Comparison of ENCODE assay signal across 31 mouse cellular contexts in the genomic region with DNA sequence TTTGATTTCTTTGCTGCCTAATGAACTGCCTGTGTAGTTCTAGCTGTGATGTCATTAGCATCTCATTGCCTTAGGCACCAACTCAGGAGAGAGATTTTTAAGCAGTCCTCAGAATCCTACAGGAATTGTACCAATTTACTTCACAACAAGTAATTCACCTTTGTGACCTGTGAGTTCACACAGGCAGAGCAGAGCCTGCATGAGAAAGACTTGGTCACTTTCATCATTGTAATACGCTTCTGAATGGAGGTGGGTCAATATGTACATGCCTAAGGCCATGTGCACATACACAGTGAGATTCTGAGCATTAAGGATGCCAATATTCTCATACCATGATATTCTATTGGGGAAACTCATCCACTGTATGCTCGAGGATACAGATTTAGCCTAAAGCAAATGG.
DNase-seq lines count a peak whose midpoint lies in the region; ATAC-seq lines count a peak whose summit lies in the region.
"Had no signal": no experiment of that assay in that cellular context is flagged by ENCODE, and none has a peak within 500 bp of the region (broad histone marks: within the 10 kb centered on the region; RNA-seq: fewer than 3 reads in every experiment).

No protein-coding gene starts in this region.

- ATAC-seq in forebrain, embryonic 14.5 days: no peak
- ATAC-seq in forebrain, embryonic 11.5 days (replicated peaks; ENCODE audit: low FRiP score): no peak
- ATAC-seq in hindbrain, embryonic 15.5 days (ENCODE audit: low FRiP score, low read depth): 0 out of 2 replicates have a peak, but pooled peaks have one; percentile 24
- ATAC-seq in hindbrain, embryonic 14.5 days (ENCODE audit: low FRiP score): no peak
- ATAC-seq in midbrain, embryonic 13.5 days: peak; percentile 62
- no peak for ATAC-seq in frontal cortex, adult (ENCODE audit: low TSS enrichment)
- ATAC-seq: forebrain, embryonic 15.5 days; hindbrain, embryonic 16.5 days; intestine, embryonic 15.5 days; Patski had no signal

- H3K4me3 ChIP-seq in forebrain, embryonic 14.5 days (ENCODE audit: low read depth, low read length): no peak overlapping the region
- H3K4me3 ChIP-seq in forebrain, embryonic 11.5 days (ENCODE audit: low read depth, low read length): no peak overlapping the region
- H3K4me3 ChIP-seq in hindbrain, embryonic 15.5 days: no peak overlapping the region
- no peak overlapping the region for H3K4me3 ChIP-seq in hindbrain, embryonic 14.5 days (replicated peaks; ENCODE audit: low read length)
- H3K4me3 ChIP-seq in midbrain, embryonic 13.5 days (replicated peaks): no peak overlapping the region
- H3K4me3 ChIP-seq in midbrain, embryonic 10.5 days: no peak overlapping the region
- H3K4me3 ChIP-seq: embryonic facial prominence, embryonic 10.5 days; embryonic facial prominence, embryonic 13.5 days; erythroblast, embryonic 14.5 days; forebrain, embryonic 15.5 days; gastrocnemius, adult 2 months; heart, embryonic 12.5 days; heart, embryonic 15.5 days; intestine, embryonic 15.5 days had no signal

- H3K4me2 ChIP-seq in forebrain, embryonic 14.5 days (ENCODE audit: low read length): no peak overlapping the region
- H3K4me2 ChIP-seq in forebrain, embryonic 11.5 days (ENCODE audit: low read depth, low read length, severe bottlenecking): no peak overlapping the region
- no peak overlapping the region for H3K4me2 ChIP-seq in hindbrain, embryonic 15.5 days
- H3K4me2 ChIP-seq in hindbrain, embryonic 14.5 days (replicated peaks): no peak overlapping the region
- no peak overlapping the region for H3K4me2 ChIP-seq in midbrain, embryonic 13.5 days (replicated peaks)
- H3K4me2 ChIP-seq: embryonic facial prominence, embryonic 13.5 days; forebrain, embryonic 15.5 days; heart, embryonic 12.5 days; heart, embryonic 15.5 days; intestine, embryonic 15.5 days had no signal

- H3K9ac ChIP-seq in forebrain, embryonic 14.5 days (ENCODE audit: low read length): no peak overlapping the region
- H3K9ac ChIP-seq in forebrain, embryonic 11.5 days (ENCODE audit: low read length): no peak overlapping the region
- H3K9ac ChIP-seq in hindbrain, embryonic 15.5 days: no peak overlapping the region
- no peak overlapping the region for H3K9ac ChIP-seq in hindbrain, embryonic 14.5 days
- no peak overlapping the region for H3K9ac ChIP-seq in midbrain, embryonic 13.5 days (replicated peaks)
- H3K9ac ChIP-seq: embryonic facial prominence, embryonic 13.5 days; forebrain, embryonic 15.5 days; heart, embryonic 12.5 days; heart, embryonic 15.5 days; intestine, embryonic 15.5 days had no signal

- peak; percentile 22 for DNase-seq in forebrain, embryonic 14.5 days (ENCODE audit: low spot score)
- DNase-seq in forebrain, embryonic 11.5 days (ENCODE audit: low spot score): no peak
- no peak for DNase-seq in hindbrain, embryonic 14.5 days (ENCODE audit: low spot score)
- DNase-seq in midbrain, embryonic 10.5 days (ENCODE audit: low spot score): no peak
- DNase-seq in thymus, postnatal 36 days: no peak
- DNase-seq: adrenal gland, postnatal 10 days; adrenal gland, postnatal 36 days; cerebellum, adult 11-12 months; cerebellum, adult 8-10 months; cerebellum, postnatal 10 days; cerebellum, postnatal 36 days; embryo, embryonic 11 days; gastrocnemius, adult 2 months; gastrocnemius, postnatal 14 days; heart, adult 18-20 months; heart, postnatal 10 days; heart, postnatal 4 days had no signal

- WGBS in forebrain, embryonic 14.5 days: 81% methylated on average over 2 of the region's 2 CpGs
- 79% methylated on average over 2 of the region's 2 CpGs for WGBS in forebrain, embryonic 11.5 days
- WGBS in hindbrain, embryonic 15.5 days: 67% methylated on average over 2 of the region's 2 CpGs
- WGBS in hindbrain, embryonic 14.5 days: 65% methylated on average over 2 of the region's 2 CpGs
- 67% methylated on average over 2 of the region's 2 CpGs for WGBS in midbrain, embryonic 13.5 days
- 81% methylated on average over 2 of the region's 2 CpGs for WGBS in midbrain, embryonic 10.5 days

- H3K27me3 ChIP-seq in forebrain, embryonic 14.5 days (replicated peaks; ENCODE audit: control insufficient read depth, insufficient read depth, low read length): no peaks in the 10 kb centered on the region
- H3K27me3 ChIP-seq in forebrain, embryonic 11.5 days (ENCODE audit: control insufficient read depth, insufficient read depth, low read length): no peaks in the 10 kb centered on the region
- no peaks in the 10 kb centered on the region for H3K27me3 ChIP-seq in hindbrain, embryonic 15.5 days
- no peaks in the 10 kb centered on the region for H3K27me3 ChIP-seq in hindbrain, embryonic 14.5 days (ENCODE audit: control insufficient read depth, insufficient read depth, low read length)
- no peaks in the 10 kb centered on the region for H3K27me3 ChIP-seq in midbrain, embryonic 13.5 days
- H3K27me3 ChIP-seq in midbrain, embryonic 10.5 days (ENCODE audit: low read depth, poor library complexity, severe bottlenecking): no peaks in the 10 kb centered on the region
- H3K27me3 ChIP-seq: CH12.LX; embryonic facial prominence, embryonic 13.5 days; forebrain, embryonic 15.5 days; heart, embryonic 12.5 days; heart, embryonic 15.5 days; intestine, embryonic 15.5 days; Patski had no signal

- H3K36me3 ChIP-seq in forebrain, embryonic 14.5 days (ENCODE audit: control insufficient read depth, insufficient read depth, low read length): peaks cover 9% of the 10 kb centered on the region
- H3K36me3 ChIP-seq in forebrain, embryonic 11.5 days (ENCODE audit: control insufficient read depth, insufficient read depth, low read length): no peaks in the 10 kb centered on the region
- peaks cover 3% of the 10 kb centered on the region for H3K36me3 ChIP-seq in hindbrain, embryonic 15.5 days
- peaks cover 11% of the 10 kb centered on the region for H3K36me3 ChIP-seq in hindbrain, embryonic 14.5 days (replicated peaks; ENCODE audit: control insufficient read depth, insufficient read depth)
- peaks cover 11% of the 10 kb centered on the region for H3K36me3 ChIP-seq in midbrain, embryonic 13.5 days
- peaks cover 7% of the 10 kb centered on the region; the same call in 1 of the 2 replicates for H3K36me3 ChIP-seq in midbrain, embryonic 10.5 days
- H3K36me3 ChIP-seq: embryonic facial prominence, embryonic 10.5 days; embryonic facial prominence, embryonic 13.5 days; G1E; heart, embryonic 12.5 days; heart, embryonic 15.5 days; intestine, embryonic 15.5 days had no signal

- H3K9me3 ChIP-seq in forebrain, embryonic 14.5 days (replicated peaks; ENCODE audit: control insufficient read depth, low read length): no peaks in the 10 kb centered on the region
- H3K9me3 ChIP-seq in forebrain, embryonic 11.5 days (ENCODE audit: control insufficient read depth, low read length): no peaks in the 10 kb centered on the region
- no peaks in the 10 kb centered on the region for H3K9me3 ChIP-seq in hindbrain, embryonic 15.5 days
- no peaks in the 10 kb centered on the region for H3K9me3 ChIP-seq in hindbrain, embryonic 14.5 days (ENCODE audit: control insufficient read depth, low read length)
- no peaks in the 10 kb centered on the region for H3K9me3 ChIP-seq in midbrain, embryonic 13.5 days
- H3K9me3 ChIP-seq in midbrain, embryonic 10.5 days (replicated peaks): no peaks in the 10 kb centered on the region
- H3K9me3 ChIP-seq: embryonic facial prominence, embryonic 10.5 days; embryonic facial prominence, embryonic 13.5 days; forebrain, embryonic 15.5 days; heart, embryonic 12.5 days; heart, embryonic 15.5 days; intestine, embryonic 15.5 days had no signal

- no peaks in the 10 kb centered on the region; the same call in 1 of the 2 replicates for H3K4me1 ChIP-seq in forebrain, embryonic 14.5 days (ENCODE audit: control insufficient read depth, insufficient read depth, low read length)
- H3K4me1 ChIP-seq in forebrain, embryonic 11.5 days (replicated peaks; ENCODE audit: control insufficient read depth, insufficient read depth, low read length): no peaks in the 10 kb centered on the region
- 0 out of 2 replicates have a peak, but pooled peaks cover 4% of the 10 kb centered on the region for H3K4me1 ChIP-seq in hindbrain, embryonic 15.5 days (replicated peaks)
- H3K4me1 ChIP-seq in hindbrain, embryonic 14.5 days (replicated peaks; ENCODE audit: control insufficient read depth, insufficient read depth, low read length): no peaks in the 10 kb centered on the region
- H3K4me1 ChIP-seq in midbrain, embryonic 13.5 days (replicated peaks): 0 out of 2 replicates have a peak, but pooled peaks cover 4% of the 10 kb centered on the region
- no peaks in the 10 kb centered on the region for H3K4me1 ChIP-seq in midbrain, embryonic 10.5 days
- H3K4me1 ChIP-seq: heart, embryonic 12.5 days; heart, embryonic 15.5 days; intestine, embryonic 15.5 days had no signal

- H3K27ac ChIP-seq in forebrain, embryonic 14.5 days (ENCODE audit: low read depth, low read length): no peak overlapping the region
- H3K27ac ChIP-seq in forebrain, embryonic 11.5 days (ENCODE audit: low read depth, low read length): no peak overlapping the region
- no peak overlapping the region for H3K27ac ChIP-seq in hindbrain, embryonic 15.5 days (replicated peaks)
- H3K27ac ChIP-seq in hindbrain, embryonic 14.5 days: no peak overlapping the region
- H3K27ac ChIP-seq in midbrain, embryonic 13.5 days: no peak overlapping the region
- H3K27ac ChIP-seq in midbrain, embryonic 10.5 days (replicated peaks): no peak overlapping the region
- H3K27ac ChIP-seq: embryonic facial prominence, embryonic 10.5 days; embryonic facial prominence, embryonic 13.5 days; gastrocnemius, adult 2 months; heart, embryonic 15.5 days; intestine, embryonic 15.5 days had no signal

Comparison
In these comparisons a context has a peak if more than half of its experiments do, and no peak if none do; other contexts are left out.
1. ATAC-seq: peak in hindbrain, embryonic 15.5 days (single experiment) and midbrain, embryonic 13.5 days (single experiment); none in forebrain, embryonic 14.5 days (single experiment), forebrain, embryonic 11.5 days (single experiment), hindbrain, embryonic 14.5 days (single experiment) and frontal cortex, adult (single experiment).